Mouse (Mus musculus): Measurements from ENCODE around the gene Nkain2. TPM values are rescaled to one million over a fixed set of nuclear protein-coding genes. Genes with fewer than 3 reads are reported as not detected.

The Nkain2 gene
- total and polyA plus RNA-seq, 3 experiments = 0.16 TPM; not detected in 2

DNA sequence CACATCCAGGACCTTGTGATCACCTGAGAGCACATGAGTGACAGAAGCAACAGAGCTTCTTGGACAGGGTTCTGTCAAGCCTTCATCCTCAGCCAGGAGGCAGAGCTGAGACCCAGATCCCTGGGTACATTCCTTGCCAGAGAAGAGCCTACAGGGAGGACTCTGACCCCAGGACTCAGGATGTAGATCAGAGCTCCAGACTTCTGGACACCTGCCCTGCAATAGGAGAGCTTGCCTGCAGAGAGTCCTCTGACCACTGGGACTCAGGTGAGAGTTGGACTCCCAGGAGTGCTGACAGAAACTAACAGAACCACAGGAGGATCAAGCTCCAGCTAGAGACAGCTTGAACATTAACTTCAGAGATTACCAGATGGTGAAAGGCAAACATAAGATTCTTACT is 1162.2 kb downstream of the Nkain2 start:
- ATAC-seq (ENCODE audit: extremely low read depth, insufficient number of reproducible peaks, low FRiP score, poor library complexity, severe bottlenecking) (no peak), DNase-seq (ENCODE audit: low spot score) (no peak)
- no peaks in the 10 kb centered on the region for H3K4me1 ChIP-seq (ENCODE audit: insufficient read depth, low read depth, low read length)
- no peaks in the 10 kb centered on the region for H3K36me3 ChIP-seq (replicated peaks)
- no peaks in the 10 kb centered on the region for H3K27me3 ChIP-seq (ENCODE audit: insufficient read depth, low read length)
- no peak overlapping the region for H3K4me3 ChIP-seq (ENCODE audit: low read depth, low read length)
- H3K9me3 ChIP-seq (replicated peaks) = no peaks in the 10 kb centered on the region
- TF ChIP-seq CTCF (IDR thresholded peaks at IDR 0.05; ENCODE audit: low read depth, low read length) (no peak), TAL1 (conservative IDR thresholded peaks at IDR 0.05; ENCODE audit: low read depth, low read length) (no peak), POLR2AphosphoS5 (IDR thresholded peaks at IDR 0.05; ENCODE audit: insufficient replicate concordance, low read depth, low read length) (no peak), GATA2 (IDR thresholded peaks at IDR 0.05; ENCODE audit: borderline replicate concordance, low read depth, low read length) (no peak), GATA1 (IDR thresholded peaks at IDR 0.05; ENCODE audit: borderline replicate concordance, low read length) (no peak)

DNA sequence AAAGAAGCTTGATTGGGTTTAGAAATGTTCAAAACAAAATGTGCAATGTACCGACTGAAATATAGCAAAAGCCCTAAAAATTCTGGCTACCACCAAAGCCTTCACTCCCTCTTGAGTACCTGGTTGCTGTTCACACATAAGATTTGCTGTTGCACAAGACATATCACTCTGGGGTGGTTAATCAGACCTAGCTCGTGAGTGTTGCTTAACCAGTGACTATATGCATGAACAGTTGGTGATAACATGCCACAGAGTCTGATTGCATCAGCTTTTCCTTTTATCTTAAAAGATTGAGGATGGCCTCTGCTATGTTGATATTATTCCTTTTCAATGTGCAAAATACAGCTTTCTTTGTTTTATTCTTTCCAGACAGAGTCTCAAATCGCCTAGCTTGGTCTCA is 1243.0 kb downstream of the Nkain2 start:
- TF ChIP-seq TAL1 (conservative IDR thresholded peaks at IDR 0.05; ENCODE audit: low read depth, low read length) = no peak
- no peak for TF ChIP-seq GATA1 (IDR thresholded peaks at IDR 0.05; ENCODE audit: borderline replicate concordance, low read length)
- TF ChIP-seq POLR2AphosphoS5 (IDR thresholded peaks at IDR 0.05; ENCODE audit: insufficient replicate concordance, low read depth, low read length) = no peak
- no peak for TF ChIP-seq GATA2 (IDR thresholded peaks at IDR 0.05; ENCODE audit: borderline replicate concordance, low read depth, low read length)
- TF ChIP-seq CTCF (IDR thresholded peaks at IDR 0.05; ENCODE audit: low read depth, low read length) = no peak
- Histone ChIP-seq H3K27me3 (ENCODE audit: insufficient read depth, low read length) (no peaks in the 10 kb centered on the region), H3K4me1 (ENCODE audit: insufficient read depth, low read depth, low read length) (no peaks in the 10 kb centered on the region), H3K4me3 (ENCODE audit: low read depth, low read length) (no peak overlapping the region), H3K36me3 (replicated peaks) (no peaks in the 10 kb centered on the region), H3K9me3 (replicated peaks) (no peaks in the 10 kb centered on the region)
- DNase-seq (ENCODE audit: low spot score) (no peak), ATAC-seq (ENCODE audit: extremely low read depth, insufficient number of reproducible peaks, low FRiP score, poor library complexity, severe bottlenecking) (no peak)

DNA sequence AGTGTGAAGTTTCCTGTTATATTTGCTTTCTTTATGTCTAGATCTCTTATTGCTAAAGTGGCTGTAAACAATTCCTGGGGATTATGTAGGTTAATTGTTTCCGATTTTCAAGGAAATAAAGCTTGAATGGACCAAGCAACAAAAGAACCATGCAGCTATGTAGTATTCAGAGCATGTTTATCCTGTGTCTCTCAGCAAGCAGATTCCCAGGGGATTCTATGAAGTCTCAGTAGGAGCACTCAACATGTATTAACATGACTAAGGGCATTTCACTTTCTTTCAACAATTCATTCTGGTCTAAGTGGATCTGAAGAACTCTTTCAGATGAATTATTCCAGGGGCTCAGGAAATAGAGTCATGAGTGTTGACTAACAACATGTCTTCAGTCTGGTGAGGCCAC is 1244.2 kb downstream of the Nkain2 start:
- Histone ChIP-seq H3K36me3 (replicated peaks) (no peaks in the 10 kb centered on the region), H3K4me3 (ENCODE audit: low read depth, low read length) (no peak overlapping the region), H3K9me3 (replicated peaks) (no peaks in the 10 kb centered on the region), H3K27me3 (ENCODE audit: insufficient read depth, low read length) (no peaks in the 10 kb centered on the region), H3K4me1 (ENCODE audit: insufficient read depth, low read depth, low read length) (no peaks in the 10 kb centered on the region)
- TF ChIP-seq GATA2 (IDR thresholded peaks at IDR 0.05; ENCODE audit: borderline replicate concordance, low read depth, low read length) (no peak), POLR2AphosphoS5 (IDR thresholded peaks at IDR 0.05; ENCODE audit: insufficient replicate concordance, low read depth, low read length) (no peak), TAL1 (conservative IDR thresholded peaks at IDR 0.05; ENCODE audit: low read depth, low read length) (no peak), GATA1 (IDR thresholded peaks at IDR 0.05; ENCODE audit: borderline replicate concordance, low read length) (no peak), CTCF (IDR thresholded peaks at IDR 0.05; ENCODE audit: low read depth, low read length) (no peak)
- no peak for DNase-seq (ENCODE audit: low spot score)
- no peak for ATAC-seq (ENCODE audit: extremely low read depth, insufficient number of reproducible peaks, low FRiP score, poor library complexity, severe bottlenecking)

Other genes starting within 250 kb of the Nkain2 start
- not detected in 2 replicates for gene Trdn, start 190.1 kb upstream of the Nkain2 start, total RNA-seq (2014; fragmentation: Nextera tagmentation)
- 0.06 and 0.27 TPM in 2 replicates for gene Trdn, start 190.1 kb upstream of the Nkain2 start, total RNA-seq (2017)
- not detected in 2 replicates for gene Trdn, start 190.1 kb upstream of the Nkain2 start, polyA plus RNA-seq (2012)

Measured in G1E (cell line).